Mouse (Mus musculus): Measurements from ENCODE around the gene Dkk2. TPM values are rescaled to one million over a fixed set of nuclear protein-coding genes. Genes with fewer than 3 reads are reported as not detected.

The Dkk2 gene
- total RNA-seq (2023), result not detected

GRCm38 (mm10) chr3:132085112-132085822 is at the start of gene Dkk2:
TSS of gene Dkk2 (plus strand) at chr3:132085292.

